Mouse (Mus musculus): Measurements from ENCODE around the gene Cdk6.
"Not testable (repeated sequence)": the region's sequence is repeated elsewhere in the genome, so short reads cannot be mapped to it uniquely, and the experiment has no call there.

Gene Cdk6

DNA sequence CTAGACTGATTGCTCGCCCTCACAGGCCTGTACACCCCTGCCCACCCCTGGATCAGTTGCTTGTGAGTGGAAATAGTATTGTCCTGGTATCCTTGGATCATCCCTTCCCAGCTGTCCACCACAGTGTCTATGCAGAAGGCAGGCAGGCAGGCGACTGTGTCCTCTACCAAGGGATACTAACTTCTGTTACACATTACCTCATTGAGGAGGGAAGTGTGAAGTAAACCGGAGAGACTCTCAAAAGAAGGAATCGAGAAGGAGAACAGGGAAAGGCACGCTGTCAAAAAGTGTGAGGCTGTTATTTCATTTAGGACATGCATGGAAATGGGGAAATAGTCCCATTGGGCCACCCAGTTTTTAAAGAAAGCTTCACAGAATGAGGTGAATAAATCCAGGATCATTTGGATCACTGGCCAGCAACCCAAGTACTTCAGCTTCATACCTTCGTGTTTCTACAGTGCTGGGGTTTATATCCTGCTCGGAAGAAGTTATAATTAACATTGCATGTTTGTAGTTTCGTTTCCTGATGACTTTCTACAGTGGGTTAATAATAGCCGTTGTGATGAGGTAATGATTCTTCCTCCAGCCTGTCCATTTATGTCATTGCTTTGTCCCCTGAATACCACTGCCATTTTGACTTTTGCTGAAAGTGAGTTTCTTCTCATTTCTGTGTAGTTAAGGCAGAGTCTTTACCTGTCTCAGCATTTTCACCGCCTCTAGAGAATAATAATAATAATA, 79.0 kb downstream of the Cdk6 start:
- no peak for DNase-seq (ENCODE audit: extremely low read depth, low read depth, low spot score)

DNA sequence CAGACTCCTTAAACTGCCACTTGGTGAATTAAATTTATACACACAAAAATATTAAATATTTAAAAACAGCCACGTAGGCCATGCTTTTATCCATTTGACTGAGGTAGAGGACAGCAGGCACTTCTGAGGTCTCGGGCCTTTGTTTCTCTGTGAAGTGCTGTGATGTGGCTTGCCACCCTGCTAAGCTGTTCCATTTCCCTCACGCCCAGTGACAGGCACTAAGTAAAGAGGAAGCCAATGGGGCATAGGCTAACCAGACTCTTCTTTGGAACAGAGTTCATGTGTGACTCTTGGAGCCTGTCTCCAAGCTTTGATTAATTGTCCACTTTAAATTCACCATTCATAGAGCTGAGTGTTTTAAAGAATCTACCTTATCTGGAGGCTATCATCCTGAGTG, 79.5 kb downstream of the Cdk6 start:
- no peak for DNase-seq (ENCODE audit: extremely low read depth, low read depth, low spot score)

DNA sequence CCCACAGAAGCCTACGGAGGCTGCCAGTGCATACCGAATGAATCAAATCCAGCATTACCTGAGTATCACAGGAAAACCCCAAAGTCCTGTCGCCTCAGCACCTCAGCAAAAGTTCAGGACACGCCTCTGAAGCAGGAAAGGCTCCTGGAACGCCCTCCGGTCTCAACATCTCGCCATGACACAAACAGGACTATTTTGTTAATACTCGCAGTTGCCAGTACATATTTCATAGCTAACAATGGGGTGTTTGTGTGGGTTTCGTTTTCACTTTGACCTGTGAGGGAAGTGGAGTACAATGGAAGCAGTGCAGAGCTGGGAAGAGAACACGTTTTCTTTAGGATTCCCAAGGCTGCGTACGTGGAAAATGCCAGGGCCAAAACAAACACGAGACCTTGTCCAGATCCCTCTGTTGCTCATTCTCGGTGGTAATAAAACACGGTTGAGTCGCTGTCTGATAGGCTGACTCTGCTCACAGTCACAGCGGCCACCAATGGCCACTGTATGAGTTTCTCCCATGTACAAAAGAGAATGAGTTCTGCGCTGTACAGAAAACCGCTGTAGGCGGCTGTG, 91.9 kb downstream of the Cdk6 start:
- DNase-seq (ENCODE audit: extremely low read depth, low read depth, low spot score): peak; percentile 43

DNA sequence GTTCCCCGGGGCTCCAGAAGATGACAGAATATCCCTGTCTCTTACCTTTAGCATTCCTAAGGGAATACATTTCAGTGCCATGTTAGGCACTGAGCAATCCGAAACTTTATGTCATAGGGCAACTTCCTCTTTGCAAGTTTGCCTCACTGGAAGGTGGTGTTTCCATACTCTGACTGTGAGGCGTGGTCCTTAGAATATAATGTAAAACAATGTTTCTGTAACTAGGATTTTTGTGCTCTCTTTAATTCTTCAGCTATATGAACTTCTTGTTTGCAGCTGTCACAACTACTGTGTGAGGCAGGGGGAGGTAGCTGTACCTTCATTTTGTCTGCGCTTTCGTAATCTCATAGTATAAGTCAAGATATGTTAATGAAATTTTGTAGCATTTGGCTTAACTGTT, 92.8 kb downstream of the Cdk6 start:
- DNase-seq (ENCODE audit: extremely low read depth, low read depth, low spot score): not testable (repeated sequence)

DNA sequence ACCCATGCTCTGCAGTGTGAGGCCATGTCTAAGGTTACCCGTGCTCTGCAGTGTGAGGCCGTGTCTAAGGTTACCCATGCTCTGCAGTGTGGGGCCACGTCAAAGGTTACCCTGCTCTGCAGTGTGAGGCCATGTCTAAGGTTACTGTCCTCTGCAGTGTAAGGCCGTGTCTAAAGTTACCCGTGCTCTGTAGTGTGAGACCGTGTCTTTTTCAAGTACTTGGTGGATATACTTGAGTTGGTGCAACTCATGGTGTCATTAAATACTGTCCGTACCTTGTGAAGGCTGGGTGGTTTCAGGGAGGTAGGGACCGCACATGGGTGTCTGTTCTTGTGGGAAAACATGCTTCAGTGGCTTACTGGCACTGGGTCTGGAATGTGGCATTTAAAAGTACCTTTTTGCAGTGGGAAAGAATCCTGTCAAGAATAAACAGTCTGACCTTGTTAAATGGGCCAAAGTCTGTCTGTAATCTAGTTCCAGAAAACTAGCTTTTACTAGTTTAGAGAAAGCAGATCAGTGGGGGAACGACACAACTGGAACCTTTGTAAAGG, 97.2 kb downstream of the Cdk6 start:
- not testable (repeated sequence) for DNase-seq (ENCODE audit: extremely low read depth, low read depth, low spot score)

DNA sequence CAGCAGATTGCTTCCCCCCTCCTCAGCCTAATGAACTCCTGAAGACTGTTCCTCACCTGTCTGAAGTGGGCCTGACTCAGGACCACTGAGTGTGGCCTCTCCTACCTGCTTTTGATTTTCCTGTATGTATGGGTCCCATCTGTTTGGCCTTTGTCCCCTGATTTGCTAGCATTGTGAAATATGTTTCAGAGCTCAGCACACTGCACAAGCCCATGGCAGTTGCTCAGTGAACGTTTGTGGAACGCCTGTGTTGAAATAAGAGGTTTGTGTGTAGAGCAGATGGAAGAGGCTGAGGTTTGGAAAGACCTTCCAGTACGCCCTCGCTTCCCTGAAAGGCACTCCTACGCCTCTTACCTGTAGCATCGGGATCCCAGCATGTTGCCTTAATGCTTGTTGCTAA, 98.1 kb downstream of the Cdk6 start:
- not testable (repeated sequence) for DNase-seq (ENCODE audit: extremely low read depth, low read depth, low spot score)

DNA sequence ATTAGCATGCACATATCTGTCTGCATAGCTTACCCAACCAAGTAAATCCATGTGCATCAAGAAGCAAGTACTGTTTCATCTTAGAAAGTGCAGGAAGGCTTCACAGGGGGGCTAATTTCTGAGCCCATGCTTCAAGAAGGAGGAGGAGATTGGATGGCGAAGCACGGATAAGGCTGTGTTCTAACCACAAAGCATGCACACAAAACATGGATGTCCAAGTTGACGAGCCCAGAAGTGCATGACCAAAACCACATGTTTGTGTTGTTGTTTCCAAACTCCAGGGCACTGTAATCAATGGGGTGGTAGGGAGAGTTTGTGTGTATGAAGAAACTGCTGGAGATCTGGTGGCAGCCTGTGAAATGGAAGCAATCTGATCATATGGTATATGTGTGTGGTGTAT, 101.2 kb downstream of the Cdk6 start:
- DNase-seq (ENCODE audit: extremely low read depth, low read depth, low spot score): not testable (repeated sequence)

DNA sequence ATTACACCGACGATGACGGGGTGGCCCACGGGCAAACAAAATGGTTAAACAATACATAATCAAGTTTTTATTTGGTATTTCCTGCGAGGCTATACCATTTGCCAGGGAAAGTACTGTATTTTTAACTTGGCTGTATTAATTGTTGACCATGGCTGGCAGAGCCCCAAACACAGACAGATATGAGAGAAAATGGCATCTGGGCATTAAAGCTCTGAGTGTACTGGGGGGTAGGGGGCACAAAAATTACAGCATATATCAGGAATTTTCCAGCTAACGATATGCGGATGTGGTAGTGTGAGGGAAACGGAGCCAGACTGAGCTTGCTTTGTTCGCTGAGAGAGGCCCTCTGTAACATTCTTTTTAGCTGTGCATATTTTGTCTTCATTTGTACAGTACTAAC, 109.9 kb downstream of the Cdk6 start:
- DNase-seq (ENCODE audit: extremely low read depth, low read depth, low spot score): not testable (repeated sequence)

DNA sequence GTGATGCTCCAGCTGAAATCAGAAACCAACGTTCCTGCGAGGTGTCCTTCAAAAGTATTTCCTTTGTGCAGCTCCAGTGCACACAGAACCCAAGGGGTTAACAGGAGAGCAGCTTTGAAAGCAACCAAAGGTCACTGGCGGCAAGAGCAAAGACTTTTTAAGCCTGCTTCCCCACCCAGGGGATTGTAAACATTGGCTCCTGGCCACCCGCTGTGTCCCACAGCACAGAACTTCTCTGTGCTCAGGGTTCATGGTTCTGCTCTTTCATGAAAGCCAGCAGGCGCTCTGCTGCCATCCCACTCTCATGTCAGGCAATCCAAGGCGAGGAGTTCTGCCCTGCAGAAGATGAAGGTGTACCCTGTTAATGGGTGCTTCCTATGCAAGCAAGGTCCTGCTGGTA, 112.7 kb downstream of the Cdk6 start:
- DNase-seq (ENCODE audit: extremely low read depth, low read depth, low spot score): not testable (repeated sequence)

DNA sequence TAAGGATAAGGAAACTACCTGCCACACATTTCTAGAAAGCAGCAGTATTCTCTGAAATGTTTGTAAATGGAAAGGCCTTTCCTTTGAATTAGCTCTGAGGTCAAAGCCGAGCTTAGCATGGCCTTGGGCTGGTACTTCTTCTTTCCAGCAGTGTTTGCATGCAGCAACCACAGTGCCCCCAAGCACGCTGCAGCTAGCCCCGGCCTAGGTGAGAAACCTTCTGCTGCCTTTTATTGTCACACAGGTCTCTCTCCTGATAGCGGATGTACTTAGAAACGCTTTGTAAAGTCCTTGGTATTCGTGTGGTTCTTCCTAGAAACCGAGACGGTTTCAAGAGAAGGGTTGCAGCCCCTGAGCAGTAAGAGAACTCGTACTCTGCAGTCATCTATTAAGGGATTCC, 119.6 kb downstream of the Cdk6 start:
- no peak for DNase-seq (ENCODE audit: extremely low read depth, low read depth, low spot score)

DNA sequence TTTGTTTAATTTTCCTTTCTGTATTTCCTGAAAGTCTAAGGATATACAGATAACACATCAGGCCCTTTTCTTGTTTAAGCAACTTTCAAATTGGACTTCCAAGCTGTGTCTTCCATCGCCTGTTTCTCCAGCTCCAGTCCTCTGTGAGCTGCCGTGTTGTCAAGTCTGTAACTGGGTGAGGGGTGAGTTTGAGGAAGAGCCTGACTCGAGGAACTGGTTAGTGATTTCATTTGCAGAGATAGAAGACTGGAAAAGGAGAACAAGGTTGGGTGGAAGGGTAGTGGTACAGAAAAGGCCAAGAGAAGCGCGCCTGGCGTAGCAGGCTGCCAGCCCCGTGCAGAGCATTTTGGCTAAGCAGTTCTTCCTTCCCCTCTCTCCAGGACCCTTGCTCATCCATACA, 120.1 kb downstream of the Cdk6 start:
- no peak for DNase-seq (ENCODE audit: extremely low read depth, low read depth, low spot score)

DNA sequence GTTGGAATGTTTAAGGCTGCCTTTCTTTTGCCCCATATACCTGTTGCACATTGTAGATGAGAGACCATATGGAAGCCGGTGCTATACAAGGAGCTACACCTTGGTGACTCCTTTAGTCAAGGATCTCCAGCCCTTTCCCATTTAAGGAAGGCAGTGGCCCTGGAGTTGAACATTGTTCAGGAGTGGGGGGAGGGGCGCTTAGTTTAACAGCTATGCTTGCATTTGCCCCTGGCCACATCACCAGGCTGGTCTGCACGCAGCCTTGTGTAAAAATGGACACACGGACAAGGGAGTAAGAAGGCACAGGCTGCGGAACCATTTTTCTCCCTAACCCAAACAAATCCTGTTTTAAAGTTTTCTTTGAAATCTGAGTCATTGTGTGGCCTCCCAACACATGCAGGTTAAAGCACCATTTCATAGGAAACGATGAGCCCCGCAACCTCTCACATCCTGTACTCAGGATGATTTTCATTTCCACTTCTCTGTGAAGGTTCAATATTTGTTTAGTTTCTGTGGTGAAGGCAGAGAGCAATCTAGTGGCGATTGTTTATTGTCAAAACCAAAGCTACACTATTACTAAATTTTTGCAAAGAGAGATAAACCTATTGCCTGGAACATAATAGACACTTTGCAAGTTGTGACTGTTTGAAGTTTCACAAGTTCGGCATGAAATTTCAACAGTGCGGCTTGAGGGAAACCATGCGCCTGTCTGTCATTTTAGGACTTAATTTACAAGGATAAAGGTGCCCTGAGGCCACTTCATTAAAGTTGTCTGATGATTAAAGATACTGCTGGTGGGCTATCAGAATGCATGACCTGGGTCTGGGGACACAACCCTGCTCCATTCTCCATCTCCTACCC, 121.8 kb downstream of the Cdk6 start:
- peak; percentile 57 for DNase-seq (ENCODE audit: extremely low read depth, low read depth, low spot score)

DNA sequence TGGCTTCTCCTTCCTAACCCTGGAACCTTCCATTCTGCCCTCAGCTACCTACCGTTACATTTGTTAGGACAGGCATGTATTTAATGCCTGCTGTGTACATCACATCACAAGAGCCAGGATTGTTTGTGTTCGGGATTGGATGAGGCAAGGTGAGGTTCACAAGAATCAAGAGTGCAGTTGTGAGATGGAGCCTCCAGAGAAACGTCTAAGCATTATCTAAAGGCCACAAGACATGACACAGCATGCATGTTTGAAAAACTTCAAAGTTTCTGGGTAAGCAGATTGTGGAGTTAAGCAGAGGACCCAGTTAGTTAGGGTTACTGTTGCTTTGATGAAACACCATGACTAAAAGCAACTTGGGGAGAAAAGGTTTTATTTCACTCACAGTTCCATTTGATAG, 122.5 kb downstream of the Cdk6 start:
- no peak for DNase-seq (ENCODE audit: extremely low read depth, low read depth, low spot score)

DNA sequence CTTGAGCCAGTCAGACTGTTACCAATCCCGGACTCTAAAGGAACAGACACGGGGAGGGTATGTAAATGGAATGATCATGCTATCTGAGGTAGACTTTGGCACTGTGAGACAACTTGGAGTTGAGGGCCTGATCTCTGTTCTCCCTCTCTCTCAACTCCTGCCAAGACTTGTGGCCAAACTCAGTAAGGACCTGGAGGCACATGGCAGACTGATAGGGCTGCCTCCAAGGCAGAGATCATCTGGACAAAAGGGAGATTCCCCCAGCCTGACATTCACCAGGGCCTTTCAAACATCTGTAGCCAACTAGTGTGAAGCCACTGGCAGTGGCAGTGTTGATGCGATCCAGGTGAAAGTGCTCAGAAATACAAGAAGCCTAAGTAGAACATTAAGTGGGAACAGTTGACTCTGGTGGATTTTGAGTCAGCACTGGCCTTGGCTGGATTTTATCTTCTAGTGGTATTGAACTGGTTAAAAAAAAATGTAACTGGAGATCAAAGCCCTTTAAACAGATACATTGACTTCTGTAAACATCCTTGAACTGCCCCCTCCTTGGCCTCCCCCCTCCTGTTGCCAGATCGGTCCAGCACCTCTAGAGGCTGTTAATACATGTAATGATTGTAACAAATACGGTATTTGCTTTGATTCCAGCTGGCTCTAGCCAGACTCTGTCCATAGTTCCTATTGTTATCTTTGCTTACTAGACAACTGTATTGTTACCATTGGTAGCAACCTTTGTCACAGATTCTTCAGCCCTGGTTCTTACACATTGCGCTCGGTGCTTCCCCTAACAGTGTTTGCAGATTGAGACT, 125.0 kb downstream of the Cdk6 start:
- DNase-seq (ENCODE audit: extremely low read depth, low read depth, low spot score): peak; percentile 59

DNA sequence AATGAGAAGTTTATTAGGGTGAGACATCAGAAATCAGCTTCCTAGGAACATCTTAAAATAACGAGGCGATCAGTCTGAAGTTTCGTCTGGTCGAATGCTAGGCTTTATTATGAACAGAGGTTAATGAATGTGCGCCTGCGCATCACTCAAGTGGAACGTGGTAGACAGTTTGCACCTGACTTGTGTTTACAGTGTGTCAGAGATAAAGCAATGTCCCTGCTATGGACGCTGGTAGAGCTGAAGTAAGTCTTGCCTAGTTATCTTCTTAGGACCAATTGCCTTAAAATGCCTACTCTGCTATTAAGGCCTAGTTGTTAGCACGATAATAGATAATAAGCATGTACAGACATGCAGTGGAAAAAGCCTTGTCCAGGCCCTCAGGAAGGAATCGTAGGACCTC, 129.6 kb downstream of the Cdk6 start:
- DNase-seq (ENCODE audit: extremely low read depth, low read depth, low spot score): no peak

DNA sequence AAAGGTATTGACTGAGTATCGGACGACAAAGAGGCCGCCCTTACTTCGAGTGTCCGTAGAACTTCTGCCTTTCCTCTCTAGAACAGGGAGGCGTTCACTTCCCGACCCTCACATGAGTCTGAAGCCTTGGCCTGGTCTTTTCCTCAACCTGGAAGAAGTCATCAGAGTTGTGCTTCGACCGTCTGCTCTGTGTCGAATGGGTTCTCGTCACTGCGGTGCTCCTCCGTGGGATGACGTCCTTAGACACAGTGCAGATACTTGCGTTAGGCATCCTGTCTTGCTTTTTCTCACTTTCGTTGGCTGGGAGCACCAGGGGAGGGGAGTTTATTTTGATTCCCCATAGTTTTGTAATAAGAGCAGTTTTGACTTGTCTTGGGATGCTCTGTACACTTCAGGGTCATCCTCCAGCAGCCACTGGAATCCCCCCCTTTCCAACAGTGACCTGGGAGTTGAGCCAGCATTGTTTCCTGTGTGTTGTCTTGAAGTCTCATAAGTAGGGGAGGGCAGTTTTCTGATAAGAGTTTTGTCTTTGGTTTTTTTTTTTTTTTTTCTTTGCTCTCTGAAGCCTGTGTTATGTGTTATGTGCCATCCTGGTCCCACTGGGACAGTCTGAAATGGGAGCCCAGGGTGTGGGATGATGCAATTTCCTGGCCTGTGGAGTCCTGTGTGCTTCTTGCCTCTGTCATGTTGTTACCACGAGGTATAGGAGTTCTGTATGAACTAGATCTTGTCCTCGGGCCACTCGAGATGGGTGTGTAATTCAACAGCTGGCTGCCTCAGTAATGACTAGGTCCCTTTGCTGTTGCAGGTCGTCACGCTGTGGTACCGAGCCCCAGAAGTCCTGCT, 131.2 kb downstream of the Cdk6 start:
- no peak for DNase-seq (ENCODE audit: extremely low read depth, low read depth, low spot score)

DNA sequence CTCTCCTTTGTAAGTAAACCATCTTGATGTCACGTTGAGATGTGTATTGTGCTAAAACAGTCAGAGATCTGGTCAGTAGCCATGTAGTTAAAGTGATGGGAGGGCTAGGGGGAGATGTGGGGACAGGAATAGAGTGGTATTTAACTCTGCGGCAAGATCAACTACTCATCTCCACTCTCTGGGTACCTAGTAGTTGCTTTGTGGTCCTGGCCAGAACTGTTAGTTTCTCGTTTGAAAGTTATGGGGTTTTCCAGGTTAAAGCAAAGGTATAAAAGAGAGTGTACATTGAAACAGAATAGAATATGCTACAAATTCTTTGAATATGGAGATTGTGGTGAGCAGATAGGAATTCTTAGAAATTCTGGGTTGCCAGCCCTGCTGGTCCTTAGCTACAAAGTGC, 136.4 kb downstream of the Cdk6 start:
- DNase-seq (ENCODE audit: extremely low read depth, low read depth, low spot score): no peak

DNA sequence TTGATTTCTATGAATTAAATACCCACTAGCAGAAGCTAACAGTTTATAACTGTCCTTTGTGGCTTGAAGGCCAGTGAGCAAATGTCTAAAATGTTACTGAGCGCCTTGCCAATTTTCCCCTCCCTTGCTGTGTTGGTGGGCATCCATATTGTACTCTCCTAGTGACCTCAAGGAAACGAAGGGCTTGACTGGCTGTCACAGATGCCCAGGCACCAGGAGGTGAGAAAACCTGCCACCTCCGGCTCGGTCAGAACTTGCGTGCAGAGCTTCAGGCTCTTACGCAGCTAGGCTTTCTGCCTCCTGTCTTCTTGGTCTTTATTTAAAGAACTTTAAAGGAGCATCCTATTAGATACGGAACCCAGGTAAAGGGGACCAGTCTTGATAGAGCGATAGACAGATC, 136.9 kb downstream of the Cdk6 start:
- no peak for DNase-seq (ENCODE audit: extremely low read depth, low read depth, low spot score)

DNA sequence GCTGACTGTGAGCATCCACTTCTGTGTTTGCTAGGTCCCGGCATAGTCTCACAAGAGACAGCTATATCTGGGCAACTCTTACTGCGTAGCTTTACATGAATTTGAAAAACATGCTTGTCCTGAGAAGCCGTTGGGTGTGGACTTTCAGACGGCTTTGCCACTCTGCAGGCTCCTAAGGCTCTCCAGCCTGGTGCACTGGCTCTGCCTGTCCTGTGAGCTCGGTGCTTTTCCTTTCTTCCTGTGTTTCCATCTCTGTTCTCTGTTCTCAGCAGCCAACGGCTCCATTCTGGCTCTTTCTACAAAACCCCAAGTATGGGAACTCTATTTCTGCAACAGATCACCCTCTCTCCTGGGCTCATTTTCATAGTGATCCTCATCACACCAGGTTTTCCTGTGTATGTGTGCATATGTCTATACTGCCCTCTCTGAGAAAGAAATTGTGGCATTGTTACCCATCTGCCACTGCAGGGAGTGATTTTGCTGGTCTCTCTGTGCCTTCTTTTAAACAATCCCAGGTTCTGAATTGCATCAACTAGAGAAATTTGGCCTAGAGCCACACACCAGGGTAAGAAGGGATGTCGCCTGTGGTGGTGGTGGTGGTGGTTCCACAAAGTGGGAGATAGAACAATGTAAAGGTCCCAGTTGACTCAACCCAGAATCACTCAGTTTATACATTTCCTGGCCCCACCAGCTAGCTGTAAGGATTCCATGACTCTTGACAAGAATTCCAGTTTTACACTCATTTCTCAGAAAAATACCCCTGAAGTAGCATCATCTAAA, 137.9 kb downstream of the Cdk6 start:
- no peak for DNase-seq (ENCODE audit: extremely low read depth, low read depth, low spot score)
